Mouse (Mus musculus) neural tube, embryonic 10.5 days (tissue): Measurements from ENCODE around the gene Eefsec.

Experiments used
- DNase-seq: peaks from one replicate; pipeline ENCODE4 v3.0.0-alpha.2; 2017; ENCODE audit warnings: low spot score; ENCODE audit errors: extremely low spot score

Eefsec gene

DNA sequence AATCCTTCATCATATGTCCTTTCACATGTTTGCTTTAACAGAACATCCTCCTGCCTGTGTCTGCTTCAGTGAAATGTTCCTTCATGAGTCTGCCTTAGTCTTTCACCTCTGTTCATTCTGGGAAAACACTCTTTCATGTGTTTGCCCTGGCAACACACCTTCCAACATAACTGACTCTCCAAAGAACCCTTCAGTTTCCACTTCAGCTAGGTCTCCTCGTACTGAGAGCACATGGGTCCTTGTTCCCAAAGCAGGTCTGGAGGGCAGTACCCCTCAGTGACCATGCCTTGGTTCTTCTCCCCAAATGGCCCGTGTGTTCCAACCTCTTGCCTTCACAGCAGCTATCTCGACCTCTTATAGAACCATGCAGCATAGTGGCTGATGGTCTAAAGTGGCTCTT, 179.3 kb downstream of the Eefsec start:
- no peak for DNase-seq

GRCm38 (mm10) chr6:88266055-88266454, 180.3 kb downstream of the Eefsec start:
- DNase-seq: no peak

DNA sequence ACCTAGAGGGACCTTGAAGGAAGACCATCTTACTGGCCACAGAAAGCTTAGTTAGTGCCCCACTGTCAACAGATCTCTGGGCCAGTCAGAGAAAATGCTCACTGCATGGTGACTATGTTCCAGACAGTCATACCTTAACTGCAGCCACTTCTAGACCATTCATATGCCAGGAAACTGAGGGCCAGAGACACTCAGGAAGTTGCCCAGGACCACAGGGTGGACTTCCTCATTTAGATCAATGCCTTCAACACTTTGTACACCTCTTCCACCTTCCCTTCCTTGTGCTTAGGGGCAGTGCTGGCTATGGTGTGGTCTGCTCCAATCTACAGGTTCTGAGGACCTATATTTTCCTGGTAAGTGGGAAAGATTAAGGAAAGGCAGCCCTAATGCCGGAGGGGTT, 181.0 kb downstream of the Eefsec start:
- DNase-seq: no peak

DNA sequence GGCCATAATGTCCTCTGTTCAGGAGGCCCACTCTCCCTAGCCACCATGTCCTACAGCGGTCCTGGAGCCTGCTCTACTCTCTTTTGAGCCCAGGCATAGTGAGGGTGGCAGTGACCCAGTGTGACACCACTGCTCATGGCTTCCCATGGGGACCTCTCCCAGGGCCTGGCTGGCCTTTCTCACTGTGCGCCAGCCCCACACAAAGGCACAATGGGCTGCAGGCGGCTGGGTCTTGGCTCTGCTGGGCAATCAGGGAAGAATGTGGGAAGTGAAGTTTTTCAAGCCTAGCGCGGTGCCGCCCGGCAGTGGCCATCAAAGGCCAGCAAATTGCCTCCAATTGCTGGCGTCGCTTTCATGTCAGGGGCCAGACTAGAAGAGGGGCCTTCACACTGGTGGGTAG, 184.2 kb downstream of the Eefsec start:
- DNase-seq: no peak

- DNase-seq: no peak
These were observed 185.7 kb downstream of the Eefsec start for GRCm38 (mm10) chr6:88260645-88261044.

DNA sequence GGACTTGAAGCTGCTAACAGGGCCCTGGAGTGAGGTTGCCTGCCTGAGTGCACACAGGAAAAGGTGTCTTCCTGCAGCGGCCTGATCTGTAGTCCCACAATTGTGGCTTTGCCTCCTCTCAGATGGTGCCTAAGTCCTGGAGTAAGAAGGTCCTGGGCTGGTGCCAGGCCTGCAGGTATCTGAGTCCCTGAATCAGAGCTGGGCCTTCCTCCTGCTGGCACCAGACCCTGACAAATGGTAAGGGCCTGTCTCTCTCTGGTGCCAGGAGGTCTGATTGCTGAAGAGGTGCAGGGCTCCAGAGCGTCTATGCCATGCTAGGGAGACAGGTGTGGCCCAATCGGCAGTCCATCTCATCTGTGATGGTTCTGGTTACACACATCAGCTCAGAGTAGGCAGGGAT, 186.7 kb downstream of the Eefsec start:
- no peak for DNase-seq

- no peak for DNase-seq
These were observed 190.9 kb downstream of the Eefsec start for GRCm38 (mm10) chr6:88255435-88255834.

GRCm38 (mm10) chr6:88254082-88254481, 192.3 kb downstream of the Eefsec start:
- DNase-seq: no peak

GRCm38 (mm10) chr6:88251798-88252478, 194.4 kb downstream of the Eefsec start:
- no peak for DNase-seq

- DNase-seq: no peak
These were observed 194.9 kb downstream of the Eefsec start for GRCm38 (mm10) chr6:88251396-88251795.

DNA sequence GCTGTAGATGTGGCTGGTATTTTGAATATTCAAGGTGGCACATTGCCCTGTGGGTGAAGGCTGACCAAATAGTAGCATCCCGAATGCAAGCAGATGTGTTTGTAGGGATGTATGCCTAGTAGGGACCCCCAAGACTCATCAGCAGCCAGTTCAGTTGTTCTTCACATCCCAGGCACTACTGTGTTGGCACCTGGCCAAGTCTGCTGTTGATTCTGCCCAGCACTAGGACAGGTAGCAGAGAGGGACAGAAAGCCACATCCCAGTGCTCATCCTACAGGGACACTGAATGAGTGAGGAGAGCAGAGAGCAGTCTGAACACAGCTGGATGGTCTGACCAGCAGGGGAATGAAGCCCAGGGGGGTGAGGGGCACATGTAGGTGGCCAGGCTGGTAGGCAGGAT, 197.1 kb downstream of the Eefsec start:
- no peak for DNase-seq

- peak; percentile 72 for DNase-seq
These were observed 203.7 kb downstream of the Eefsec start for GRCm38 (mm10) chr6:88242604-88243003.

GRCm38 (mm10) chr6:88236513-88236912, 209.8 kb downstream of the Eefsec start:
- DNase-seq: peak; percentile 31

DNA sequence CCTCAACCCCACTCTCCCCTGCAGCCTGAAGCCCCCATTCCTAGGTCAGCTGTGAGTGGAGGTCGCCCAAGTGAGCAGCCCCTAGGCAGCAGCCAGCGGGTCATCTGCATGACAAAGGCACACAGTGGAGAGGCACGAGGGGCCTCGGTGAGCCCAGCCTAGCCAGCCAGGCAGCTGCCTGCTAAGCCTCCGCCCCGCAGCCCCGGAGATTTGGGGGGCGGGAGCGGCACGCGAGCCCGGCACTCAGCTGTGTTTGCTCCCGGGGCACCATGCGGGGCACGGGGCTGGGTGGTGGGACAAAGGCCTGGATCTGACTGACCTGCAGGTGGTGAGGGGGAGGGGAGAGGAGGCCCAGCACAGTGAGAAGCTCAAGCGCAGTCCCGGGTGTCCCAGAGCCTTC, 210.4 kb downstream of the Eefsec start:
- DNase-seq: peak; percentile 59

GRCm38 (mm10) chr6:88235461-88235860, 210.9 kb downstream of the Eefsec start:
- DNase-seq: peak; percentile 28

DNA sequence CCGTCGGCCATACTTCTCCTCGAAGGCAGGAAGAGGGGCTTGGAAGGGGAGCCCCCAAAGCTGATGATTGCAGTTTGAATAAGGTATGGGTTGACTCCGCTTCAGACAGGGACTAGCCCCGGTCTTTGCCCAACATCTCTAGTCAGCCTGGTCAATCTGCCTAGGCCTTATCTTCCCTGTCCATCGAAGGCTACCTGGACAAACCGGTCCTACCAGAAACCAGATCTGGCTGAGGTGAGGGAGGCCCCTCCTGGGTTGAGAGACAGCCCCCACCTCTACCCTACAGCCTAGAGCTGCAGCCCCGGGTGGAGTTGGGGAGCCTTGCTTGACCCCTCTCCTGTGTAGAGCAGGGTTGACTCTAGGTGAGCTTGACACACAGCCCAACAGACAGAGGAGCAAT, 212.3 kb downstream of the Eefsec start:
- no peak for DNase-seq

GRCm38 (mm10) chr6:88232221-88232620, 214.1 kb downstream of the Eefsec start:
- DNase-seq: no peak

DNA sequence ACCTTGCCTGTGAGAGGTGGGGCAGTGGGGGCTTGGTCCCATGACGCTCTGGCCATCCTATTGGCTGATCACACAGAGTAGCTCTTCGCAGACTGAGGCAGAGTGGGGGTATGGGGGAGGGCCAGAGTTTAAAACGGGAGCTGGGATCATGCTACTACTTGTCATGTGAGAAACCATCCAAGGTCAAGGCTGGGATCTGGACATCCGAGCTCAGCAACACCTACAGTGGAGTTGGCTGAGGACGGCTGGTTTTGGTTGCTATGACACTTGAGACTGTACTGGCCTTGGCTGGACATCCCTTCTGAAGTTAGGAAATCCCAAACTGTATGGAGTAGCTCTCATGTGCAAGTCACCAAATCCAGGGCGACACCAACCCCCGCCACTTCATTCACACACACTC, 214.5 kb downstream of the Eefsec start:
- no peak for DNase-seq

- DNase-seq: no peak
These were observed 217.1 kb downstream of the Eefsec start for GRCm38 (mm10) chr6:88229221-88229620.

DNA sequence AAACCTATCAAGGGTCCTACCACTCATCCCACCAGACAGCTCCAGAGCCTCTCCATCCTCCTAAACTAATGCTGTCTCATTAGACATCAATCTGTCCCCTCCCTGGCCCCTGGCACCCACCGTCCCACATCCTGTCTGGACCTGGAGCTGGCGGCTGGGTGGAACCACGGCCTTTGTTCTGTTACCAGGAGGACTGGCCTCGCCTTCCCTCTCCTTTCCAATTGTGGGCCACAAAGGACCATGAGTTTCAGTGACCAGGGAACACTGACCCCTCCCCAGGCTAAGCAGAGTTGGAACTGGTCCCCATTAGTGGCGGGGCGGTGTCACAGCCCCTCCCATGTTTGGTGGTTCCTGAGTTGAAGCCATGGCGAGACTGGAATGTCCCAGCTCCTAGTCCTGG, 218.8 kb downstream of the Eefsec start:
- no peak for DNase-seq

DNA sequence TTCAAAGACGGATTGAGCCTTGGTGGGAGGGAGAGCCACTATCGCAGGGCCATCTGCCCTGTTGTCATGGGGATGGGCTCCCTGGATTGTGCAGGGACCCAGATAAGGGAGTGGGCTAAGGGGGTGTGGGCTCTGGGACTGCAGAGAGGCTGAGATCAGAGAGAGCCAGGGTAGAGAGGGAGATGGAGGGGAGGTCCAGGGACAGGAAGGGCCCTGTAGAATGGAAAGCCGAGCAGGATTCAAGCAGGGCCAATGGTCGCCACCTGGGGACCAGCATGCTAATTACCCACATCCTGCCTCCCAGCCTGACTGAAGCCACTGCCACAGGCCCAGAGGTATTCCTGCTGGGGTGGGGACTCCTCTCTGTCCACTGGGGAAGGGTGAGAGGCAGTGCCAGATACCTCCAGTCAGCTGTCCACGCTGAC, 219.8 kb downstream of the Eefsec start:
- no peak for DNase-seq

- DNase-seq: no peak
These were observed 224.4 kb downstream of the Eefsec start, which contains the start of gene Dnajb8 for GRCm38 (mm10) chr6:88221968-88222367. Dnajb8 (plus strand) TSS chr6:88222268.

DNA sequence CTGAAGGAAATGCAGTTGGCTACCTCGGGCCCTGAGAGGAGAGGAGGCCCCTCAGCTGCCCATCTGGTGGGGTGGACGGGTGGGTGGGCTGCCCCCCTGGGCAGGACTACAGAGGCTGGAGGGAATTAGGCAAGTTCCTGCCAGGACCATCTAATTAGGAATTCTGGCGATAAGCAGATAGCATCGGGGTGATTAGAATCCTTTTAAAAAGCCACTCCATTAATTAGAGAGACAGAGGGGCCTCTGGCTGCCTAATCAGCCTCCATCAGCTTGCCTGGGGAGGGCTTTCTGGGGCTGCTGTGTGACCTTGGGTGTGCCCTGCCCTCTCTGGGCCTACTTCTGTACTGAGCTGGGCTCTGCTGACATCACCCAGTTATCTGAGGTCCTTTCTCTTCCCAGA, 227.2 kb downstream of the Eefsec start:
- DNase-seq: no peak

DNA sequence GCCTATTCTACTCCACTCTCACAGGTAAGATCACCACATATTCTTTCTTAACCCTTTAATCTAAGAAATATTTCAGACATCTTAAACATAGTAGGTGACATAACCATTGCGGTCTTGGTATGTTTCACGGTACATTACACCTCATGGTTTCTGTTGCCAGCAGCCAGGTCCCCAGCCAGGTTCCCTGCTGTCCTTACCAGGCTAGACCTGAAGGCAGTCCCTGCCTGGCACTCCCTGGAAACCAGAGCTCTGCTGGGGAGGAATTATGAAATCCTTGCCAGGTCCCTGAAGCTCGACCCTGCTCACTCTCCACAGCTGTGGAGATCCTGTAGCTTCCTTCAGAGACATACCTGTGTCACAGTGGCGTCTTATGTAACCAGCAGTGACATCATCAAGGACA, 230.1 kb downstream of the Eefsec start:
- no peak for DNase-seq
